Mouse (Mus musculus): ENCODE measurements around the gene Phactr1. TPM values are rescaled to one million over a fixed set of nuclear protein-coding genes. Genes with fewer than 3 reads are reported as not detected.

Phactr1 gene
- 6.9 and 7.9 TPM in 2 replicates for polyA plus RNA-seq (2015; fragmentation: Nextera tagmentation; extraction: Ambion mirVana)

DNA sequence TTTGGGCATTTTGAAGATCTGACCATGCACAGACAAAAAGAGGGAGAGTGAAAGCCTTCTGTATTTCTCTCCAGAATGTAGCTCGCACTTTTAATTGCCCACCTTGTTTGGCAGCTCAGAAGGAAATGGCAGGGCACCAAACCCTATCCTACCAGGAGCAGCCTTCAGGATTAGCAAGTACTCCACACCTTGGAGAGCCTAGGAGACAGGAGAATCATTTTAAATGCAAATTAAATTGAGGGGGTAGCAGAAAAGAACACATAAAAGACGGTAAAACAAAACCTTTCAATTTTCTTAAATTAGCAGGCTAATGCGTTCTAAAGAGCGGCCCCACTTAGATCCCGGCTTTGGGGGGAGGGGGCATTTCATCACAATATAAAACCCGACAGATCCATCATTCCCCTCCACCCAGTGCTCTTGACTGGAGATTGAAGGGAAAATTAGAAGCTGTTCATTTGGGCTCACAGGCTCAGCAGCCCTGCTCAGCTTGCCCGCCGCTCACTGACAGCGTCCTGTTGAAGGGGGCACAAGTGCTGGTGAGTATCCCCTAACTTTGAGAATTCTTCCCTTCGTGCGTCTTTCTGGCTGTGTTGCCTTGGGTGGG lies at the start of gene Phactr1:
Gene Phactr1 (plus strand): TSS at position 233 of the 604 bp plus-strand sequence.
- no peaks in the 10 kb centered on the region for H3K27me3 ChIP-seq (replicated peaks)
- no peaks in the 10 kb centered on the region for H3K4me1 ChIP-seq
- 32% methylated on average over 11 of the region's 11 CpGs for WGBS
- H3K9ac ChIP-seq, result no peak within 1 kb of the TSS
- no peaks in the 10 kb centered on the region for H3K9me3 ChIP-seq
- no peak within 1 kb of the TSS for H3K4me2 ChIP-seq
- ATAC-seq (ENCODE audit: insufficient read depth, low FRiP score, low read depth), result no peak
- no peak within 1 kb of the TSS for H3K4me3 ChIP-seq (replicated peaks)
- H3K27ac ChIP-seq, result no peak within 1 kb of the TSS
- no peaks in the 10 kb centered on the region for H3K36me3 ChIP-seq

DNA sequence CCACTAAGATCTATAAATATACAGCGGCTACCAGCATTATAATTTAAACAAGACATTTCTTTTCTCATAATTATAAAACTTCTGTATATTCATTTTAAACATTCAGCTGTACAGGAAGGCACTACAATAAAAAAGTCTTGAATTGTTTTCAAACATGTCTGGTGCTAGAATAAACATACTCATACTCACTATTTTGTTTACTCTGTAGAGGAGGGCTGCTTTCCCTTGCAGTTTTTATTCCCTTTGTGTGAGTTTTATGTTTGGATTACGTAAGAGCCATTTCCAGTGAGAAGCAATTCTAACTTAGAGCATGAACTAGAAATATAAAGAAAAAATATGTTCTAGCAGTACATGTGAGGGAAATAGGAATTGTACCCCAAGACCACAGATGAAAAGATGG lies 45.5 kb upstream of the Phactr1 start:
- no peak for ATAC-seq (ENCODE audit: insufficient read depth, low FRiP score, low read depth)
- Histone ChIP-seq H3K9me3 (no peaks in the 10 kb centered on the region), H3K4me3 (replicated peaks) (no peak overlapping the region), H3K4me1 (no peaks in the 10 kb centered on the region), H3K36me3 (no peaks in the 10 kb centered on the region), H3K27ac (no peak overlapping the region), H3K27me3 (replicated peaks) (no peaks in the 10 kb centered on the region), H3K9ac (no peak overlapping the region), H3K4me2 (no peak overlapping the region)
- WGBS, result 53% methylated on average over 2 of the region's 2 CpGs

DNA sequence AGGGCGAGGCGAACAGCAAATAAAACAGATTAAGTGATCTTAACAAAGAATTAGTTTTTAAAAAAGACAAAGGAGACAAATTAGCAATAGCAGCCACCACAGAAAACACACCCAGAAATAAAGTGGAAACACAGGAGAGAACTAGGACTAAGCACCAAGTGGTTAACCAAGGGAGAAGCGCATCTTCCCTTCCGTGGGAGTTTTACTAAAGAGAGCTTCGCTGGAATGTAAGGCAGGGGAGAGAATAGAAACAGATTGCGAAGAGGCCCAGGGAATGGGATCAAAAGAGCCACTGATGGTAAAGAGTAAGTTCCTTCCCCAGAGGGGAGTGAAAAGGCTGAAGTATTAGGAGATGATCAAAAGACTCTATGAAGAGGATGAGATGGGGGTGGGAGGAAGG lies 30.2 kb upstream of the Phactr1 start:
- no peak overlapping the region for H3K9ac ChIP-seq
- H3K4me1 ChIP-seq, result no peaks in the 10 kb centered on the region
- H3K27me3 ChIP-seq (replicated peaks), result no peaks in the 10 kb centered on the region
- H3K9me3 ChIP-seq, result no peaks in the 10 kb centered on the region
- no peak overlapping the region for H3K4me3 ChIP-seq (replicated peaks)
- no peak for ATAC-seq (ENCODE audit: insufficient read depth, low FRiP score, low read depth)
- no peak overlapping the region for H3K27ac ChIP-seq
- H3K36me3 ChIP-seq, result no peaks in the 10 kb centered on the region
- WGBS, result 66% methylated on average over 6 of the region's 6 CpGs
- no peak overlapping the region for H3K4me2 ChIP-seq

DNA sequence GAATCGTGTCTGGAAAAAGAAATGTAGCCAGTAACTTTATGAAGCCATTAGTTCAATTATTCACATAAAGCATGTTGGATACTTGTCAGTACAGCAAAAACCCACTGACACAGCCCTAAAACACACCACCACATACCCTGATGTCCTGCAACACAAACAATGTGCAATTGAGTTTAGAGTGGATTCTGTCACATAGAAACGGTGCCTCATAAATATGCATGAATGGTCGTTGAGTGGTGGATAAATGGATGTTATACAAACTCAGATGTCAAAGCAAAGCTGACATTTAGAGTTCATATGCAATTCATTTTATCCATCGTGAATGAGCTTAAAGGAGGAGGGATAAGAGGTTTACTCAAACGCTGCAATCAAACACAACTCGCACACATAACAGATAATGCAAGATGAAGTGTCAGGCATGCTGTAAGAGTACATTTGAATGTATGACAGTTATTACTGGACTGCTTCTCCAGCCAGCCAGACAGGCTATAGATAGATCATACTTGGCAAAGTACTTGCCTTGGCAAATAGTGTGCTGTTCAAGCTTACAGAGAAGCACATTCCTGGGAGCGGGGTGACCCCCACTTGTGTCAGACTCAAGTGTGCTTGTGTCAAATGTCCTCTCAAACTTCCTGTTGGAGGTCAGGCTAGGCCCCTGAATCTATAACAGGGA lies 23.6 kb upstream of the Phactr1 start:
- WGBS, result 45% methylated on average over 7 of the region's 7 CpGs
- Histone ChIP-seq H3K9ac (no peak overlapping the region), H3K4me2 (no peak overlapping the region), H3K36me3 (no peaks in the 10 kb centered on the region), H3K4me3 (replicated peaks) (no peak overlapping the region), H3K27me3 (replicated peaks) (no peaks in the 10 kb centered on the region), H3K9me3 (no peaks in the 10 kb centered on the region), H3K4me1 (no peaks in the 10 kb centered on the region), H3K27ac (no peak overlapping the region)
- no peak for ATAC-seq (ENCODE audit: insufficient read depth, low FRiP score, low read depth)

DNA sequence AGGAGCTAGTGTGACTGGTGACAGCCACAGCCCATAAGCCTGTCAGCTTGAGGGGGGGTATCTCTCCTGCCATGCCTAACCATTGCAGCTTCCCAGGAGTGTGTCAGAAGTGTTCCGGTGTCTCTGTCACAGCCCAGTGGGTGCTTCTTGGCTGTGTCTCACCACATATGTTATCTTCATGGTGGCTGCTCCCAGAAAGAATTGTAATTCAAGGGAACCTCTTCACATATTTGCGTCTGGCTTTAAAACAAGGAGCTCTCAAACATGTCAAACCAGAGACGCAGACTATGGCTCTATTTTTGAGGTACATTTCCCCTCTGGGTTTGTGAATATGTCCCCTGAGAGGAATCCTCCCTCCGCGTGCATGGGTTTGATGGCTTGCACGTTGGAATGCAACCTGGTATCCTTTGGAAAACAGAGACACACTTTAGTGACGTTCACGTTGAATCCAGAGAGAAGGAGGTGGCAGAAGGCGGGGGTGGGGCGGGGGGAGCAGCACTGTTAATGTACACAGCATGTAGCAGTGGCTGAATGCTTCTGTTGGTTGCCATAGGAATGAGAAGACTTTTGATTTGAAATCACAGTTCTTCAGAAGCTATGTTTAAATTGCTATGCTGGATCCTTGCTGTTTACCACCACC lies 8.7 kb upstream of the Phactr1 start:
- Histone ChIP-seq H3K27ac (no peak overlapping the region), H3K27me3 (replicated peaks) (no peaks in the 10 kb centered on the region), H3K9ac (no peak overlapping the region), H3K4me2 (no peak overlapping the region), H3K9me3 (no peaks in the 10 kb centered on the region), H3K4me3 (replicated peaks) (no peak overlapping the region), H3K36me3 (no peaks in the 10 kb centered on the region), H3K4me1 (no peaks in the 10 kb centered on the region)
- 55% methylated on average over 10 of the region's 10 CpGs for WGBS
- no peak for ATAC-seq (ENCODE audit: insufficient read depth, low FRiP score, low read depth)

DNA sequence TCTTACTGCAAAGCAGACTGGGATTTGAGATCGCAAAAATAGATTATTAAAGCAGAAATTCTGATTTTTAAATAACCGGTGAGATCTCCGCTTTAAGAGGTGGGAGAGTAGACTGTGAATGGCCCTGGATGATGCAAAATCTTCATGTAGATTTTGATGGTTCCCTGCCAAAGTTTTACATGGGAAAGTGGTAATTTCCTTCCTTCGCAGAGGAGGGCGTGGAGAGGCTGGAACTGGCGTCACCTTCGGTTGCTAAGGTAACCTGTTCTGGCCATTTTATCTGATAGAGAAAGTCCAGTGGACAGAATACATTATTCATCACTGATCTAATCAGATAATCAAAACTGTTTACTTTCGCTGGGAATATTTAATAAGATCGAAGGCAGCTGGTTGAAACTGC lies 876 bp downstream of the Phactr1 start:
- 72% methylated on average over 9 of the region's 9 CpGs for WGBS
- Histone ChIP-seq H3K9ac (no peak overlapping the region), H3K4me3 (replicated peaks) (no peak overlapping the region), H3K36me3 (no peaks in the 10 kb centered on the region), H3K27ac (no peak overlapping the region), H3K4me1 (no peaks in the 10 kb centered on the region), H3K9me3 (no peaks in the 10 kb centered on the region), H3K27me3 (replicated peaks) (no peaks in the 10 kb centered on the region), H3K4me2 (no peak overlapping the region)
- ATAC-seq (ENCODE audit: insufficient read depth, low FRiP score, low read depth), result no peak

DNA sequence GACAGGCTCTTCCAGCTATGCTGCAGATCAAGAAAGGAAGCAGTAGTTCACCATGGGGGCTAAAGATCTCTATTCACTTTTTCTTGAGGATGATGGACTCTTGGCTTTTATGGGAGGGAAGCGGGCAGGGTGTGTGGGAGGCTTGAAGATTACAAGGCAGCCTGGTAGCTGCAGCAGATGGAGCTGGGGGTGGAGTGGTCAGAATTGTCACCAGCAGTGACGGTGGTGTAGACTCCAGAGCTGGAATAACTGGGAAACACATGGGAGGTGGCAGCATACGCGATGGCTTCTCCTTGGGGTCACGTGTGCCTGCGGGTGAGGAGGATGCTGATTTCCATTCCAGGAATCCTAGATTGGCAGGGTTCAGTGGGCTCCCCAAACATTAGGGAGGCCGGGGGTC lies 3.8 kb downstream of the Phactr1 start:
- 89% methylated on average over 7 of the region's 7 CpGs for whole genome bisulfite sequencing

DNA sequence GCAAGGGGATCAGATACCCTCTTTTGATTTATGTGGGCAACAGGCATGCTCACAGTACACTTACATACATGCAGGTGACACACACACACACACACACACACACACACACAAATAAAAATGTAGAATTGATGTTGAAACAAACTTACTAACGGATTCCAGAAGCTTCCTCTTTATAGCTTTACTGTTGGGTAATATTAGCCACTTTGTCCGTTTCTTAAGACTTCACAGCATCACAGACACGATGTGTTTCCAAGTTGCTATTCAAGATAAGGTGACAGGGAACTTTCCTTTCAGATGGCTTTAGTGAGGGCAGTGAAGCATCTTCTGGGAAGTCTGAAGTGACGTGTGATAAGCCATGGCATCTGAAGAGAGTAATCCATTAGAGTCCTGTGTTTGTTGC lies 11.8 kb downstream of the Phactr1 start:
- Histone ChIP-seq H3K9ac (no peak overlapping the region), H3K4me1 (no peaks in the 10 kb centered on the region), H3K4me3 (replicated peaks) (no peak overlapping the region), H3K27me3 (replicated peaks) (no peaks in the 10 kb centered on the region), H3K36me3 (no peaks in the 10 kb centered on the region), H3K4me2 (no peak overlapping the region), H3K9me3 (no peaks in the 10 kb centered on the region), H3K27ac (no peak overlapping the region)
- 76% methylated on average over 4 of the region's 4 CpGs for WGBS
- no peak for ATAC-seq (ENCODE audit: insufficient read depth, low FRiP score, low read depth)

More for the DNA sequence above, 3.8 kb downstream of the Phactr1 start:
- Histone ChIP-seq H3K4me2 (no peak overlapping the region), H3K36me3 (no peaks in the 10 kb centered on the region), H3K4me3 (replicated peaks) (no peak overlapping the region), H3K4me1 (no peaks in the 10 kb centered on the region), H3K27me3 (replicated peaks) (no peaks in the 10 kb centered on the region), H3K9me3 (no peaks in the 10 kb centered on the region), H3K9ac (no peak overlapping the region), H3K27ac (no peak overlapping the region)
- ATAC-seq (ENCODE audit: insufficient read depth, low FRiP score, low read depth), result no peak

DNA sequence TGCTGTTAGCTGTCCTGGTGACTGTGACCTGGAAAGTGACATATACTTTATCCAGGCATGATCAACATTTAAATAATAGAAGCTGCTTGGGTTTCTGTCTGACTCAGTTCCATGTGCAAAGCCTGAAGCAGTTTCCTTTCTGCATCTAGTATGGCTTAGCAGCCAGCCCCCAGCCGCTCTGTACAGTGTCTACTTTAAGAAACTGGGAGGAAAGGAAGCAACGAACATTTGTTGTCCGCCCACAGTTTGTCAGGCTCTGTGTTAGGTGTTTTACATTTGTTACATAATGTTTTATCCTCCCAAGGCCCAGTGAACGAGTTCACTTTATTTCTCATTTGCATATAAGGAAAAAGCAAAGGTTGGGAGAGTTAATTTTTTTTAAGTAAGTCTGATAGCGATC lies 16.2 kb downstream of the Phactr1 start:
- no peak for ATAC-seq (ENCODE audit: insufficient read depth, low FRiP score, low read depth)
- no peaks in the 10 kb centered on the region for H3K36me3 ChIP-seq
- H3K4me1 ChIP-seq, result no peaks in the 10 kb centered on the region
- H3K27me3 ChIP-seq (replicated peaks), result no peaks in the 10 kb centered on the region
- no peak overlapping the region for H3K9ac ChIP-seq
- WGBS, result 76% methylated on average over 5 of the region's 5 CpGs
- H3K27ac ChIP-seq, result no peak overlapping the region
- H3K4me2 ChIP-seq, result no peak overlapping the region
- H3K4me3 ChIP-seq (replicated peaks), result no peak overlapping the region
- H3K9me3 ChIP-seq, result no peaks in the 10 kb centered on the region

DNA sequence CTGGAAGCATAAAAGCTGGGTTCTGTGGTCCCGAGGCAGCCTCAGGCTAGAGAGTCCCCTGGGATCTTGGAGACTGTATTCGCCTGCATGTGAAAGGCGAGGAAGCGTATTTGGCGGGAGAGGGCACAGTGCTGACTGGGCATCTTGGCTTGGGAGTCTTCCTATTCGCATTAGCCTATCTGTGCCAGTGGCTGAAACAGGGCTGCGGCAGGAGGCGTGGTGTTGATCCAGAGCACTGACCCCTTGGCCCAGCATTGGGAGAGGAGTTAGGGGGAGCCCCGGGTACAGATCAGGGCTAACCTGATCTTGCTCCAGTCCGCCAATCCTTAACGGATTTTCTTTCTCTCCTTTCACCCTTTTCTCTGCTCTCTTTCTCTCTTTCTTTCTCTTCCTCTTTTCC lies 28.7 kb downstream of the Phactr1 start:
- Histone ChIP-seq H3K4me3 (replicated peaks) (no peak overlapping the region; the same call in 1 of the 2 replicates), H3K27ac (no peak overlapping the region), H3K9ac (no peak overlapping the region), H3K27me3 (replicated peaks) (peaks cover 22% of the 10 kb centered on the region), H3K9me3 (no peaks in the 10 kb centered on the region), H3K36me3 (no peaks in the 10 kb centered on the region), H3K4me1 (no peaks in the 10 kb centered on the region; the same call in 1 of the 2 replicates), H3K4me2 (no peak overlapping the region; the same call in 1 of the 2 replicates)
- 8% methylated on average over 11 of the region's 11 CpGs for WGBS
- ATAC-seq (ENCODE audit: insufficient read depth, low FRiP score, low read depth), result no peak

DNA sequence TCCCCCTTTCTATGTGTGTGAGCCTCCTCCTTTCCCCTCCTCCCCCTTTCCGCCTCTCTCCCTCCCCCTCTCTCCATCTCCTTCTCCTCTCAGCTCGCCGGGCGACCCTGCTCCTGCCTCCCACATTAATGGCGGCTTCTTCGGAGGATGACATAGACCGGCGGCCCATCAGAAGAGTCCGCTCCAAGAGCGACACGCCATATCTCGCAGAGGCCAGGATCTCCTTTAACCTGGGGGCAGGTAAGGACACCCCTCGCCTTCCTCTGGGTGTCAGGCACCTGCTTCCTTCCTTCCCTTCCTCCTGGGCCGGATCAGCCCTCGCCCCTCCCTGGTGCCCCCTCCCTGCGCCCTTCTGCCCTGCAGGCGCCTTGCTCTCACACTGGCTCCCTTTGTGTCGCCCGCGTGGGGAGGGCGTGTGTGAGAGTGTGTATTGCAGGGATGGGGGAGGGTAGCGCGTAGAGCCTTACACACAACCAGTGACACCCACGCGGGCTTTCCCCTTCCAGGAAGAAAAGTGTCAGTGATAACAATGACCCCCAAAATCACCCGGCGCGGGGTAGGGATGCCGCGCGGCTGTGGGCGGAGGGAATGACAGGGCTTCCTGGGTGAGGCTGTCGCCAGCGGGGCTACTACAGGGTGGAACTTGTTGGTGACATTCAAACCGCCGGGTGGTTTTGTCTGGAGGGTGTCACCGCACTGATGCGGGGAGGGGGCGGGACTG lies 29.3 kb downstream of the Phactr1 start:
- Histone ChIP-seq H3K4me3 (replicated peaks) (peak overlapping the region; percentile 26), H3K9me3 (no peaks in the 10 kb centered on the region), H3K4me1 (no peaks in the 10 kb centered on the region; the same call in 1 of the 2 replicates), H3K4me2 (peak overlapping the region; percentile 47), H3K27me3 (replicated peaks) (peaks cover 22% of the 10 kb centered on the region), H3K9ac (no peak overlapping the region), H3K36me3 (no peaks in the 10 kb centered on the region), H3K27ac (no peak overlapping the region)
- ATAC-seq (ENCODE audit: insufficient read depth, low FRiP score, low read depth), result 0 out of 2 replicates have a peak, but pooled peaks have one; percentile 4
- WGBS, result 2% methylated on average over 39 of the region's 39 CpGs

DNA sequence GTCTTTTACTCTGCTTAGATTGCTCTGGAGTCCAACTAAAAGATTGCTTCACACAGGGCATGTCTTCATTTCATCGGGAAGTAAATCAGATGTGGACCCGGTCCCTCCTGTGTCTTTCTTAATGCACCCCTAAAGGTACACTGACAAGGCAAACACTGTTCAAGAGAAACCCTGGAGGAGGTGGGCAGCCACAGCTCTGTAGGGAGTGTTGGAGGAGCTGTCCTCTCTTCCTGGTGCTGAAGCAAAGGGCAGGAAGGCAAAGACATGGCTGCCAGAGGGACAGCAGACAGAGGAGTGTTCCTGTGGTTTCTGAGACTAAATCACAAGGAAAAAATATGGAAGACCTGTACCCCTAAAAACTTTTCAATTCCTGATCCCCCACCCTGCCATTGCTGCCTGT lies 31.1 kb downstream of the Phactr1 start:
- no peaks in the 10 kb centered on the region for H3K9me3 ChIP-seq
- H3K4me3 ChIP-seq (replicated peaks), result no peak overlapping the region
- no peaks in the 10 kb centered on the region for H3K36me3 ChIP-seq
- peaks cover 22% of the 10 kb centered on the region for H3K27me3 ChIP-seq (replicated peaks)
- no peaks in the 10 kb centered on the region; the same call in 1 of the 2 replicates for H3K4me1 ChIP-seq
- WGBS, result 18% methylated on average over 2 of the region's 2 CpGs
- no peak overlapping the region for H3K4me2 ChIP-seq
- ATAC-seq (ENCODE audit: insufficient read depth, low FRiP score, low read depth), result no peak
- no peak overlapping the region for H3K27ac ChIP-seq
- H3K9ac ChIP-seq, result no peak overlapping the region

All from stomach, embryonic 15.5 days (tissue).